In genomic region chr16:13644474-13644873, GRCm38 (mm10) we compare ENCODE assay signal across 16 mouse cellular contexts.
"Had no signal": no experiment of that assay in that cellular context is flagged by ENCODE, and none has a peak within 500 bp of the region (broad histone marks: within the 10 kb centered on the region; RNA-seq: fewer than 3 reads in every experiment).

No protein-coding gene starts in this region.

- DNase-seq: gastrocnemius, adult 2 months; gastrocnemius, postnatal 10 days; gastrocnemius, postnatal 25 days; heart, adult 2 months; heart, postnatal 10 days; heart, postnatal 4 days; kidney, adult 18-20 months; kidney, adult 8-10 months; kidney, postnatal 14 days; kidney, postnatal 4 days; liver; liver, embryonic 13.5 days had no signal

- ATAC-seq: hindbrain, embryonic 16.5 days; inflammation-experienced regulatory T-cells, adult 6 months; intestine, embryonic 15.5 days; intestine, postnatal 0 days had no signal
